Mouse (Mus musculus) liver, adult 2 months (tissue): ENCODE measurements at regions not wholly inside any gene's neighbourhood (a gene's known extent, or its start where the extent isn't known, plus 50 kb on each side); places are given as distances from the start of the nearest gene placed in this dataset.

ENCODE experiments used
- CTCF ChIP-seq: fragments of 200-500 bp; IDR thresholded peaks from 2 replicates; pipeline ENCODE4 v1.5.1; 2011; ENCODE audit warnings: low read depth, low read length, control low read depth
- POLR2A ChIP-seq: fragments of 200-500 bp; IDR thresholded peaks from 2 replicates; pipeline ENCODE4 v1.6.1; 2011; ENCODE audit warnings: low read length, control low read depth; ENCODE audit not compliant: insufficient read depth; ENCODE audit errors: extremely low read depth

- TF ChIP-seq CTCF (no peak), POLR2A (no peak)
These were observed 62.7 kb upstream of the Dpt start for GRCm38 (mm10) chr1:164733741-164734140.
